Mouse (Mus musculus) retina, embryonic 14.5 days (tissue): ENCODE results near the gene Mrpl9.

Experiments used
- DNase-seq: peaks from one replicate; pipeline ENCODE4 v3.0.0-alpha.2; 2015; ENCODE audit warnings: low spot score

The Mrpl9 gene

GRCm38 (mm10) chr3:94442951-94443596, at the start of gene Mrpl9:
TSS of gene Mrpl9 (plus strand) at chr3:94443318.
- DNase-seq, result peak; percentile 99

- DNase-seq, result no peak
These were observed 46.8 kb upstream of the Mrpl9 start for GRCm38 (mm10) chr3:94396336-94396735.

- DNase-seq, result no peak
These were observed 46.3 kb upstream of the Mrpl9 start for GRCm38 (mm10) chr3:94396851-94397250.

GRCm38 (mm10) chr3:94398217-94398616, 44.9 kb upstream of the Mrpl9 start, which contains the start of gene Lingo4:
TSS of gene Lingo4 (plus strand) at chr3:94398517.
- no peak for DNase-seq

- DNase-seq, result peak; percentile 60
These were observed 44.1 kb upstream of the Mrpl9 start for GRCm38 (mm10) chr3:94398943-94399481.

- peak; percentile 46 for DNase-seq
These were observed 43.3 kb upstream of the Mrpl9 start for GRCm38 (mm10) chr3:94399663-94400310.

GRCm38 (mm10) chr3:94402451-94402850, 40.7 kb upstream of the Mrpl9 start:
- DNase-seq, result no peak

- peak; percentile 30 for DNase-seq
These were observed 38.6 kb upstream of the Mrpl9 start for GRCm38 (mm10) chr3:94404366-94405054.

- DNase-seq, result no peak
These were observed 37.6 kb upstream of the Mrpl9 start for GRCm38 (mm10) chr3:94405561-94405960.

- DNase-seq, result no peak
These were observed 30.6 kb upstream of the Mrpl9 start for GRCm38 (mm10) chr3:94412530-94412929.

GRCm38 (mm10) chr3:94413031-94413679, 30.0 kb upstream of the Mrpl9 start, which contains the start of gene Tdrkh:
TSS of gene Tdrkh (plus strand) at chr3:94413273.
- peak; percentile 98 for DNase-seq

GRCm38 (mm10) chr3:94430980-94431379, 12.1 kb upstream of the Mrpl9 start:
- no peak for DNase-seq

- no peak for DNase-seq
These were observed 8.8 kb upstream of the Mrpl9 start for GRCm38 (mm10) chr3:94434305-94434704.

- no peak for DNase-seq
These were observed 6.7 kb upstream of the Mrpl9 start for GRCm38 (mm10) chr3:94436420-94436819.

- DNase-seq, result peak; percentile 51
These were observed 1.9 kb upstream of the Mrpl9 start for GRCm38 (mm10) chr3:94441182-94441581.

GRCm38 (mm10) chr3:94443597-94443964, 463 bp downstream of the Mrpl9 start, which contains the start of gene Oaz3:
TSS of gene Oaz3 (minus strand) at chr3:94443915.
- no peak for DNase-seq

- DNase-seq, result no peak
These were observed 6.3 kb downstream of the Mrpl9 start for GRCm38 (mm10) chr3:94449377-94449776.

GRCm38 (mm10) chr3:94456529-94457000, 13.4 kb downstream of the Mrpl9 start:
- peak; percentile 98 for DNase-seq

GRCm38 (mm10) chr3:94457055-94457454, 13.9 kb downstream of the Mrpl9 start:
- no peak for DNase-seq

- DNase-seq, result no peak
These were observed 16.7 kb downstream of the Mrpl9 start for GRCm38 (mm10) chr3:94459834-94460233.

GRCm38 (mm10) chr3:94463926-94464578, 20.9 kb downstream of the Mrpl9 start:
- DNase-seq, result no peak
